Mouse (Mus musculus): ENCODE data around the gene Vmn1r73. TPM values are rescaled to one million over a fixed set of nuclear protein-coding genes. Genes with fewer than 3 reads are reported as not detected.

Gene Vmn1r73
- not detected for total RNA-seq (2021)
- long read RNA-seq, experiment 1 = 0 reads
- long read RNA-seq, experiment 2 = 0 reads

GRCm38 (mm10) chr7:11729966-11730365, at the start of gene Vmn1r73:
Gene Vmn1r73, plus strand, starts transcription at chr7:11730266.
- H3K4me3 ChIP-seq = no peak within 1 kb of the TSS
- no peak for DNase-seq (ENCODE audit: low spot score in 2 of 2)
- no peak within 1 kb of the TSS for H3K27ac ChIP-seq
- no peak for TF ChIP-seq CTCF (conservative IDR thresholded peaks at IDR 0.05)

Other genes with a start within 250 kb of the Vmn1r73 start
- gene Zscan4-ps2, start 216.0 kb upstream of the Vmn1r73 start, total RNA-seq (2021) = not detected
- not detected for gene Zscan4-ps3, start 121.0 kb upstream of the Vmn1r73 start, total RNA-seq (2021)
- gene Vmn1r72, start 50.1 kb upstream of the Vmn1r73 start, total RNA-seq (2021) = not detected
- not detected for gene Vmn1r74, start 103.7 kb downstream of the Vmn1r73 start, total RNA-seq (2021)
- not detected for gene Vmn1r75, start 144.4 kb downstream of the Vmn1r73 start, total RNA-seq (2021)
- not detected for gene Vmn1r76, start 207.9 kb downstream of the Vmn1r73 start, total RNA-seq (2021)